Mouse (Mus musculus) right cerebral cortex, postnatal 14 days (tissue): ENCODE results near the gene Dnah2.

ENCODE experiments used
- DNase-seq: peaks from one replicate; pipeline ENCODE4 v3.0.0; 2022

Dnah2 gene

GRCm38 (mm10) chr11:69386758-69387157 lies 162.2 kb downstream of the Dnah2 start:
- no peak for DNase-seq

- DNase-seq, result no peak
Measured at GRCm38 (mm10) chr11:69384979-69385378, 163.9 kb downstream of the Dnah2 start.

- DNase-seq, result no peak
Measured at GRCm38 (mm10) chr11:69382478-69383105, 166.3 kb downstream of the Dnah2 start.

- no peak for DNase-seq
Measured at GRCm38 (mm10) chr11:69381356-69381755, 167.6 kb downstream of the Dnah2 start.

- DNase-seq, result no peak
Measured at GRCm38 (mm10) chr11:69379600-69379999, 169.3 kb downstream of the Dnah2 start.

- no peak for DNase-seq
Measured at GRCm38 (mm10) chr11:69377766-69378165, 171.1 kb downstream of the Dnah2 start.

- no peak for DNase-seq
Measured at GRCm38 (mm10) chr11:69375646-69376045, 173.3 kb downstream of the Dnah2 start.

- no peak for DNase-seq
Measured at GRCm38 (mm10) chr11:69373223-69373965, 175.5 kb downstream of the Dnah2 start.

- no peak for DNase-seq
Measured at GRCm38 (mm10) chr11:69372780-69373170, 176.1 kb downstream of the Dnah2 start.

- DNase-seq, result peak; percentile 47
Measured at GRCm38 (mm10) chr11:69372056-69372779, 176.7 kb downstream of the Dnah2 start.

- DNase-seq, result no peak
Measured at GRCm38 (mm10) chr11:69371601-69372000, 177.3 kb downstream of the Dnah2 start.

GRCm38 (mm10) chr11:69370817-69371215 lies 178.1 kb downstream of the Dnah2 start:
- DNase-seq, result no peak
